Mouse (Mus musculus): ENCODE data around the gene Ibtk.
"Not testable (repeated sequence)": the region's sequence is repeated elsewhere in the genome, so short reads cannot be mapped to it uniquely, and the experiment has no call there.

Gene Ibtk

DNA sequence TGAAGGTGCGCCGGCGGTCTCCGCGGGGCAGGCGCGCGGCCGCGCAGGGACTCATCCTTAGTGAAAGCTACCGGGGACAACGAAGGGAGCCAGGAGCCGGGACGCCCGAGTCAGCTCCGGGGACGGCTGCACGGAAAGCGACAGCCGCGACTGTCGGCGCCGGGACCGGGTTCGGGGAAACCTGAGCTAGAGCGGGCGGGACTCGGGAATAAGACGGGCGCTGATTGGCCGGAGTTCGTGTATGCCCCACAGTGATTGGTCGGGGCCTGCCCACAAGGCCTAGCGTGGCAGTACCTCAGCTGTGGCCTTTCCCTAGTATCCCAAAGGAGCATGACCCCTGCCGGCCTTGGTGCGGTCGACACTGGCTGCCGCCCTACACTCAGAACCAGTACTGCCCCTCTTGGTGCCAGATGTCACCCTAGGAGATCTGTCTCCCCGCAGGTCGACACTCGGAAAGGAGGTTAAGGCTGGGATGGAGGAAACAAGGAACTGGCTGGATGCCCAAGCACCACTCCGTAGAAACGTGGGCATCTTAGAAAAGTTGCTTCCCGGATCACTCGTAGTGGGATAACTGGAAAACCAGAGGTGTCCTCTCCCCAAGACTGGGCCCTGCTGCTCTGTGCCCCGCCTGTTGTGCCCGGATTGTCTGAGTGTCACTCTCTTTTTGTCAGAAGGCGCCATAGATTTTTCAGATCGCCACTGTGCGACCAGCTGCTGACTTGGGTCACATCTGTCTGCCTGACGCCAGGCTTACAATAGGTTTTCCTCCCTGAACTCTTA is at the start of gene Ibtk:
Gene Ibtk (minus strand): TSS at position 193 of the 780 bp plus-strand sequence.
- DNase-seq (ENCODE audit: low read depth in 1 of 2, low spot score in 2 of 2) = peak; percentile 79 to 87

DNA sequence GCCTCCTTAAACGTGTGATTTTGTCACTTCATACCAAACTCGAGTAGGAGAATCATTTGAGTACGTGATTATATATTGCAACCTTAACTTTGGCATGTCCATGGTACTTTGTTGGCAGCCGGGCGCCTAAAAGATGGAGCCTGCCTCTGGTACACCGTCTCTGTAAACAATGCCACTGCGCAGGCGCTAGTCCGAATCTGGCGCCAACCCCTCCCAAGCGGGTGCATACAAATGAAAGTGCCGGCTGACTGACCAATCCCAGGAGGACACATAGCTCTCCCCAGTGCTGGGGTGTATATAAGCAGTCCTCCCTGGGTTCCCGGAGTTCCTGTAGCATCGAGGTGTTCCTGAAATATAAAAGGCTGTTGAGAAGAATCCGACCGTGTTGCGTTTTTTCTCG is 42.4 kb upstream of the Ibtk start:
- DNase-seq (ENCODE audit: low read depth in 1 of 2, low spot score in 2 of 2) = not testable (repeated sequence)

DNA sequence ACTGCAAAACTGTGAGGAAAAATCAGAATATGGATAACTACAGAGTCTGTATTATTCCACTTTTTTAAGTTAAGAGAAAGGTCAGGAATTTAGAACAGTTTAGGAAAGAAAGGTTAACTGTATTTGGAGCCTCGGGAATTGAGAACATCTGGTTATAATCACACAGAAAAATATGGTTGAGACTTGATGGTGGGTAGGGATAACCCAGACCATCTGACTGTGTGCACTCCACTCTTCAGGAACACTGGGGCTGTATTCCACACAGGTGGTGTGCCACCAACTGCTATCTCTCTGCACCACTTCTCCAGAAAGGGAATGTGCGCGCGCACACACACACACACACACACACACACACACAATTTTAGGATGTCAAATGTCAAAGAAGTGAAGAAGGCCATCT is 31.1 kb upstream of the Ibtk start:
- no peak for DNase-seq (ENCODE audit: low read depth in 1 of 2, low spot score in 2 of 2)

DNA sequence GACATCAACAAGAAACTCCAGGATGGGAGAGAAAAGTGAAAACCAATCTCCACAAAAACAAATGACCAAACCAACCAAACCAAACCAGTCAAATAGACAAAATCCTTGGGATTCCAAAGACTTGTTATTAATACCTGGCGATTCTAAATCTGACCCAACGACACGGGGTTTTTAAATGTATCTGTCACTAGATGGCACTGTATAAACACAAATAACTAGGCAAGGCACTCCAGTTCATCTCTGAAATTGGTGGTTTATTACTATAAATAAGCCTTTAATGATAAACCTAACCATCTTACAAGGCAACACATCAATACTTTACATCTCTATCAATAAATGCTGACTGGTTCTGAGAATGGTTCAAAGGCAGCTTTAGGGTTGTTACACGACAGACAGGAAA is 30.3 kb upstream of the Ibtk start:
- DNase-seq (ENCODE audit: low read depth in 1 of 2, low spot score in 2 of 2) = no peak

DNA sequence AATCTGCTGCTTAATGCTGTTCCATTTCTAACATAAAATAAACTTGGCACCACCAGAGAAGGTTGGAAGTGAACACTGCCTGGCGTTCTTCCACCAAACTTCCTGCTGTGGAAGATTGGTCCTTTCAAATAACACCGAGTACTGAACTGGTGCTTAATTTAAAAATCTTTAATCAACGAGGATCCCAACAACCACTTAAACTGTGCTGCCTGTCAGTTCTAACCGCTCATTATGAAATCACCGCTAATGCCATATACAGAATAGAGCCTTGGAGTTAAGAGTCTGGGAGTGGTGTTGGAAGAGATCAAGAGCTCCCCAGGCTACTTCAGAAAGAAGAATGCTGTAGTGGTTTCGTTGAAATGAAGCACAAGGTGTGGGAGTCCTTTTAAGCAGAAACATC is 28.4 kb upstream of the Ibtk start:
- no peak for DNase-seq (ENCODE audit: low read depth in 1 of 2, low spot score in 2 of 2)

DNA sequence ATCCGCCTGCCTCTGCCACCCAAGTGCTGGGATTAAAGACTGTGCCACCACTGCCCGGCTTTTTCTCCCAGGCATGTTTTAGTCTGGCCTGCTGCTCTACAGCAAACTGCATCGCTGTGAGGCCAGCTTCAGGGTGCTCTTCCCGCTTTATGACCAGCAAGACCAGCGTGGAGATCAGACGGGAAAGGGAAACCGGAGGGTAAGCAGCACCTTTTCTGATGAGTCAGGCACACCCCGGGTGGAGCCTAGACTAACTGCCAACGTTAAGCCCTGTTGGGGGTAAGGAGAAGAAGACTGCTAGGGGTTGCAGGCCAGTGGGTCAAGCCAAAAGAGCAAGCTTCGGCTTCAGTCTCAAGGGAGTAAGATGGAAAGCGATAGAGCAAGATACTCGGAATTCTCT is 23.1 kb upstream of the Ibtk start:
- no peak for DNase-seq (ENCODE audit: low read depth in 1 of 2, low spot score in 2 of 2)

DNA sequence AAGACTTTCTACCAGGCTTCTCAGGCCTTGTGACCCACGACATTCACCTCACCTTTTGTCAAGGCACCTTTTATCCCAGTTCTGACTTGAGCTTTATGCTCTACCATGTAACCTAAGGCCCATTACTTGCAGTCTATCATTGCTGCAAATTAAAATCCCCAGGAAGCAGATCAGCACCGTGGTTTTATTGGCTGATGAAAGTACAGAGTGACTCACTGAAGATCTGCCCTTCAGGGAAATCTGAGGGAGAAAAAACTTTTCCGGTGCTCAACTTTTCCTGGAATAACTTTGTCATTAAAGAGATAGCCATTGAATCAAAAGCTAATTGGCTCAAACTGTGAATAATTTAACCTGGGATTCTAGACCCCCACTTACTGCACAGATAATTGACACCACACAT is 22.3 kb upstream of the Ibtk start:
- DNase-seq (ENCODE audit: low read depth in 1 of 2, low spot score in 2 of 2) = no peak

DNA sequence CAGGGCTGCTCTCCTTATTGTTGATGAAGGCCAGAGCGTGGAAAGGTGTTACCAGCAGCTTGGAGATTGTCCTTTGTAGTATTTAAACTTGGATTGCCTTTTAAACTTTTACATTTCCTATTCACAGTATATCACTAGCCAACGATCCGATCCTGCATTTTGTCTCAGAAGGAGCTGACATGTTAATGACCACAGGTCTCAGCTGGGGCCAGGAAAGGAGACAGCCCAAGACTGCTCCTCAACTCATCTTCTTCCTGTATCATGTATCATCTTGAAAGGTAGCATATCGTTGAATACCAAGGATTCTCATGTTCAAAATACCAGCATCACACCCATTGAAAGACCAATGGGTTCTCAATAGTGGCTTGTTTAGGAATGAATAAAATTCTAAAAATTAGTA is 21.2 kb upstream of the Ibtk start:
- no peak for DNase-seq (ENCODE audit: low read depth in 1 of 2, low spot score in 2 of 2)

DNA sequence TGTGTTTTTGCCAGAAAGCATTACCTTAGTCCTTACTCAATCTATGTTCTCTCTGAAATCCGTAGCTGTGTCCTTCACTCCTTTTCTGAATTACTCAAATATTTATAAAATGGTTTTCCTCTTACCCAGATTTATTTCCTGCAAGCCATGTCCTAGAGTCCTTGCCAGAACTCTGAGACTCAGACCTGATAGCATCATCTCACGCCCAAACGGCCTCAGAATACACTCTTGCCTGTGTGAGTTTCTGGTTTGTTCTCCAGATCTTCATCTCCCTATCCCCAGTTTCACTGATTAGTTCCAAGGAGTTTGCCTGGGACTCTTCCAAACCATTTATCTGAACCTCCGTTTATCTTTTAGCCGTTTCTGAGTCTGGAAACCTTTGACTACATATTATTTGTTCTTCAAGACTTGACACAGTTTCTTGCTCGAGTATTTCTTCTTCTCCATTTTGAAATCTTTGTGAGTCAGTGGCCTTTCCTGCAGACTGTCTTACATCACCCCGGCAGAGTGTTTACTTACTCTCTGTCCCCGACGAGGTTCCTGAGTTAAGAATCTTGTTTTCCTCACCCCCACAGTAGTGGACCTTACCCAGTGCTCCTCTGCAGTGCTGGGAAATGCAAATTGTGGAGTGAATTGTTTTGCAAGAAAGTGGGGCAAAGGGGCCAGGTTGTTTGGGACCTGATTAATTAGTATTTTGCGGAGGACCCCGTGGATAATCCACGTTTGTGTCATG is 20.1 kb upstream of the Ibtk start:
- DNase-seq (ENCODE audit: low read depth in 1 of 2, low spot score in 2 of 2) = no peak

DNA sequence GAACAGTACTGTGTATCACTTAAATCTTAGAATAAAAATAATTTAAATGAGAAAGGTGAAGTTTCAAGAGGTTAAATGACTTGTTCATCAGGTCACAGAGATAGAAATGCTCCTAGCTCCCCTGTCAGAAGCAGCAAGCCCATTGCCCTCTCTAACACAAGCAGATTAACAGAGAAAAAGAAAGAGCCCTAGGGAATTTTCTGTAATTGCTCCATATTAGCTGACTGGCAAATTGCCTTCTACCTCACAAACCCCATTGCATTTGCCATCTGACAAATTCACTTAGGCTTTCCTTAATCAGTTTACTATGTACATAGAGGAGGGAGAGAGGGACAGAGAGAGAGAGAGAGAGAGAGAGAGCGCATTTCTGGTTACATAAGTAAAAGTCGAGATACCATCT is 18.1 kb upstream of the Ibtk start:
- no peak for DNase-seq (ENCODE audit: low read depth in 1 of 2, low spot score in 2 of 2)

DNA sequence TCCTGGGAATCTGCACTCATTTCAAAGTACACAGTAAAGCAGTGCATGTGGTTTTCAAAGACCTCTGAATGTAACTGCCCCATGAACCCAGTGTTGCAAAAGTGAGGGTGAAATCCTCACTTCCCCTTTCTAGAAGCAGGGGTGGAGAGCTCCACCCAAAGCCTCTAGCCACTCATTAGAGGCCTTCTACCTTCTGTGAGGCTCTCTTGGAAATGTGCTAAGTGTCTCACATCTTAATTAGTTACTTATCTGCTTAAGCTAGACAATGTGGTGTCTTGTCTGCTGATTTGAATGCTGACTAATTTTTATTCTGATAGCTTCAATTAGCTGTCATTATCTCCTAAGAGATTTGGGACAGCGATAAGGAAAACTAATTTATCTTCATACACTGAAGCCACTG is 13.3 kb upstream of the Ibtk start:
- DNase-seq (ENCODE audit: low read depth in 1 of 2, low spot score in 2 of 2) = peak; percentile 21 to 52

DNA sequence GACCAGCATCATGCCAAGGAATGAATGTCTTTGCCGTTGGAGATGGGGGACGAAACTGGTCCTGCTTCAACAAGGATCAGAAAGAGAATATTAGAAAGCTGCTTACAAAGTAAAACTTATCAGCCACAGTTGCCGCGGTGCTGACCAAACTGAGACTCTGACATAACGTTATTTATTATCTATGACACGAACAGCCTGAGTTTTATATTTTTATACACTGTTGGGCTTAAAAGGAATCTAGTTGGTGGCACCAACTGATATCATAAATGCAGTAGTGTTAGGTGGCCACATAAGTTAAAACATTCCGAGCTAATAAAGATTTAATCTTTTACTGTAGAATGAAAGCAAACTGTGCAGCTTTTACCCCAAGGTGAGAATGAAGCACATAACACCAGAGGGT is 1.7 kb upstream of the Ibtk start:
- no peak for DNase-seq (ENCODE audit: low read depth in 1 of 2, low spot score in 2 of 2)

DNA sequence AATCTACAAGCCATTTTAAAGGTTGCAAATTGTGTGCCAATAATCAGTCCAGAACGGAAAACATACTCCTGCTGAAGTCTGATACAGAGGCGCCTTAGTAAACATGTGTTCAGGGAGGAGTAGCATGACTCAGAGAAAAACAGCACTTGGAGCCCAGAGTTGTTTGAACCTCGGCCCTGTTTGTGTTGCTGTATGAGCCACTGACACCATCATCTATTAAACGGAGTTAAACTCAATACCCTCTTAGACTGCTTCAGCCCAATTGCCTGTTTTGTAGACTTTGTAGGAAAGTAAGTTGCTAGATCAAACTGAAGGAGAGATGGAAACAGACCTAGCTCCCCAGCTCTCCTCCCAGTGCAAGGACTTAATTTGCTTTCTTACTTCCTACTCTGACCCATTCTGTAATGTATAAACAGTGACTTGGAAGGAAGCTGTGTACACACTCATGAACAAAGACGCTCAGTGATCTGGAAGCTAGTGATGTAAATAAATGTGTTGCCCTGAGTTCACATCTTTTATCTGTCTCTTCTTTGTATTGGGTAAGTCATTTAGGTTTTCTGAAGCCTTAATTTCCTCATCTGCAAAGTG is 882 bp upstream of the Ibtk start:
- DNase-seq (ENCODE audit: low read depth in 1 of 2, low spot score in 2 of 2) = no peak

DNA sequence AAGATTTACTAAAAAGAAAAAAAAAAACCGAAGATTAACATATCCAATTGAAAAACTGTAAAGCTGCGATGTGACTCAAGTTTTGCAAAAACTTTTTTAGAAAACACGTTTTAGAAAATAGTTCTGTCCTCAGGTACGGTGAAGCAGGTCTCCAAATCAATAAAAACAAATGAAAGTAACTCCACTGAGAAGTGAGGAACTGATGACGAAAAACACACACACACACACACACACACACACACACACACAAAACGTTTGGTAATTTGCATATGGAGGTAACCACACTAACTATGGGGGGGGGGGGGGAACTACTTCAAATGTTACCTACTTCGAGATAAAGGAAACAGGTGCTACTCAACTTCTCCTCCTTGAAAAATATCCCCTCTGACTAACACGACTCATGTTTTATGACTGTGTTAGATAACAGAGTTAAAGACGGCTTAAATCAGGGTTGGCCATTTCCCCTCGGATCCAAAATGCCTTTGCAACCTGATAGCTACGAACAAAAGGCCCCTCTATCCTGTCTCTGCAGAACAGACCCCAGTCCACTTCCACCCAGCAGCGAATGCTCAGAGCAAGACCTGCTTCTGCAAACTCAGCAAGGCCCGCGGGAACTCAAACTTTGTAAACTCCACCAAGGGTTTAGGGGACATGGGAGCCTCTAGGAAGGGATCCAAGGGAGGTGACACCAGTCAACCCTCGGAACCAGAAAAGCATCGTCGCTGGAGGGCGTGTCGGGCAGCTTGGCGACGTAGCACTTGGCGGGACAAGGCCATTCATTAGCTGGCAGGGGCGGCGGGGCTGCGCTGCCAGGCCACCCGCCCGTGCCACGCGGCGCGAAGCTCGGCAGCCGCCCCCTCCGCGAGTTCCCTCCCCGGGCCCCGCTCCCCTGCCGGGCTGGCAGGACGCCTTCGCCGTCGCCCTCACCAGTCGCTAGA is 661 bp downstream of the Ibtk start:
- peak; percentile 50 to 56 for DNase-seq (ENCODE audit: low read depth in 1 of 2, low spot score in 2 of 2)

DNA sequence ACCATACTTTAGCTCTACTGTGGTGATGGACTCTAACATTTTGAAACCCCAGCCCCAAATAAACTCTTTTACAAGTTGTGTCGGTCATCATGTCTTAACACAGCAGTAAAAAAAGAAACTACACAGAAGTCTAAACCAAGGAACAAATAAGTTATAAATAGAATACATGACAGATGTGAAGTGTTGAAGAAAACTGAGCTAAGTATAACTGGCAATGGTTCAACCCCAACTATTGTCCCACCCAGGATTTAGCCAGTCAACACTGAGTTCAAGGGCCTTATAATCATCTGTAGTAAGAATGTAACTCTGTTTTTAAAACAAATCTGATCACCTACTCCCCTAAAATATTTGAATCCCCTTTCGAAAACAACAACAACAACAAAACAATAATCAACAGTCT is 3.6 kb downstream of the Ibtk start:
- DNase-seq (ENCODE audit: low read depth in 1 of 2, low spot score in 2 of 2) = no peak

DNA sequence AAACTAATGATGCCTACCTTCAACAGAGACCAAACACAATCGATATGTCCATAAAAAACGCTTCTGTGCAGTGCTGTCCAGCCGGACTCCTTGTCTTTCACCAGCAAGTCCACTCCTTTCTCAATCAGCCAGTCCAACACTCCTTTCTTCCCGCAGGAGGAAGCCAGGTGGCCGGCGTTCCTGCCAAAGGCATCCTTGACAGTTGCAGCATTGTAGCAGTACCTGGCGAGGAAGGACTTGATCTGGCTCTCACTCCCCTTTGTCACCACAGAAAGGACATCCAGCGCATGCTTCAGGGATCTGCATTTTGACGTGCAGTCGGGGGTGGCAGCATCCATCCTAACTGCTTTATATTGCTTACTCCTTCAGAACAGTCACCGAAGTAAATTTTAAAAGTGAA is 5.8 kb downstream of the Ibtk start:
- DNase-seq (ENCODE audit: low read depth in 1 of 2, low spot score in 2 of 2) = no peak

DNA sequence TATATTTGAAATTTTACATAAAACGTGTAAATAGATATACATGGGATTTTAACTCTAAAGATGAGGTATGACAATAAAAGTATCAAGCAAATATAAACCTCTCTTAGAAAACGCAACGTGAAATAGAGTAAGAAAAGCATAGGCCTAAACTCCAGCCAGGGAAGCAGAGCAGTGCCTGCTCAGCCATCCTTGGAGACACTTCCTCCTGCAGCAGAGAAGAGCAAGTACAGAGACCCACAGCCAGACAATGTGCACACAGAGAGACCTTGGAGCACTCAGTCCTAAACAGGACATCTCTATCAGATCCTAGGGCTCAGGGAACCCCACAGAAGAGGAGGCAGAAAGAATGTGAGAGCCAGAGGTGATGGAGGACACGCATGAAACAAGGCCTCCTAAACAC is 7.0 kb downstream of the Ibtk start:
- DNase-seq (ENCODE audit: low read depth in 1 of 2, low spot score in 2 of 2) = no peak

DNA sequence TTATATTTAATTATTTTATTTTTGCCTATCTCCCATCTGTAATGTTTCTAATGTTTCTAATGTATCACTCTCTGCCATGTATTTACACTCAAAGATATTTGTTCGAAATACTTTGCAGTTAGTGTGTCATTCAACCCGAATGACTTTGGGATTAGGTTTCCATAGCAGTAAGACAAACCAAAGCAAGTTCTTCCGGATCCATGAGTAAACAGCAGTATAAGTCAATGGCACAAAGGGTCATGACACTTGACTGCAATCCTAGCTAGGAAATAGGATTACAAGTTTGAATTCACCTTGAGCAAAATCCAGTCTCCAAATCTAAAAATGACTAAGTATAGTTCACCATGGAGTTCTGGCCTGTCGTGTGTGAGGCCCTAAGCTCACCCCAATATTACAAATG is 9.9 kb downstream of the Ibtk start:
- DNase-seq (ENCODE audit: low read depth in 1 of 2, low spot score in 2 of 2) = no peak

DNA sequence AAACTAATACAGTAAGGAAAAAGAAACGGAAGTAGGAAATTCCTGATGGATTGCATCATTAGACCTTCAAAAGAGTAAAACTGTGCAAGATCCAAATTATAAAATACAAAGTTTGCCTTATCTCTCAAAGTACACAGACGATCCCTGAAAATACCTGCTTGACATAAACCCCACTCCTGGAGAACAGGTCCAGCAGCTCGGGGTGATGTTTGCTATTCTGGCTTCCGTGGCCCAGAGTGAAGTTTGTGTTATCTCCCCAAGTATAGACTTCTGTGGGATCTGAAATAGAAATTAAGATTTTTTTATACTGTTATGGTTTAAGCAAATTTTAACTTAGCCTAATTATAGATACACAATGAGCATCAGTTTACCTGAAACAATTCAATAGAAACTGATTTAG is 14.3 kb downstream of the Ibtk start:
- no peak for DNase-seq (ENCODE audit: low read depth in 1 of 2, low spot score in 2 of 2)

DNA sequence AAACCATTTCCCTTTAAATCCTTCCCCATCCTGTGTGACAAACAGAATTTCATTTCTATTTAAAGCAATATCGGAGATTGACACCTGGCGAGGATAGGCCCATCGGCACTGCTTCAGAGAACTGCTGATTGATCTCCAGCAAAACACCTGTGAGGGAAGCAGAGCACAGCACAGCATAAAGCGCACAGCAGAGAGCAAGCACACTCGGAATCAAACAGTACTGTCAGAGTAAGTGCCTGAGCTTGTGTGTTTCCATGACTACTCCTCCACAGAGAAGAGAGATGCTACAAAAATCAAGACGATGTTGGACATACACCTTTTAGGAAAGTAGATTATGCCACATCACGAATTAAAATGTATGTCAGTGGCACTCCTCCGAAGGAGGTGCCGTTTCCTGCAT is 25.1 kb downstream of the Ibtk start:
- no peak for DNase-seq (ENCODE audit: low read depth in 1 of 2, low spot score in 2 of 2)

DNA sequence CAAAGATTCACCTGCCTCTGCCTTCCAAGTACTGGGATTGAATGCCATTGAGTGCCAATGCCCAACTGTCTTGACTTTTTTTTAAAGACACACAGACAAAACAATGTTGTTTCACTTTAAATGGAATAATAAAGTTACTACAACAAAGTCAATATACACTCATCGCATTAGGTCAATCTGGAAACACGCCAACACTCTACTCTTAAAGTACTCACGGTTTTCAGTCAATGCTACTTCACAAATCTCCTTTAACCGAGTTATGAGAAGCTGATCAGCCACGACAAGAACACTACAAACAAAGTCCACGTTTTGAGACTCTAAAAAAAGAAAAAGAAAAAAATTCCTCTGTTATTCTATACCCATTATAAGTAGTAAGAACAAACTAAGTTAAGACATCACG is 31.8 kb downstream of the Ibtk start:
- DNase-seq (ENCODE audit: low read depth in 1 of 2, low spot score in 2 of 2) = no peak
